Mouse (Mus musculus) left cerebral cortex, adult 11 months (tissue): ENCODE data around the gene Arr3.

Experiments
- DNase-seq: peaks from one replicate; pipeline ENCODE4 v3.0.0; 2022; ENCODE audit warnings: low spot score

The Arr3 gene

DNA sequence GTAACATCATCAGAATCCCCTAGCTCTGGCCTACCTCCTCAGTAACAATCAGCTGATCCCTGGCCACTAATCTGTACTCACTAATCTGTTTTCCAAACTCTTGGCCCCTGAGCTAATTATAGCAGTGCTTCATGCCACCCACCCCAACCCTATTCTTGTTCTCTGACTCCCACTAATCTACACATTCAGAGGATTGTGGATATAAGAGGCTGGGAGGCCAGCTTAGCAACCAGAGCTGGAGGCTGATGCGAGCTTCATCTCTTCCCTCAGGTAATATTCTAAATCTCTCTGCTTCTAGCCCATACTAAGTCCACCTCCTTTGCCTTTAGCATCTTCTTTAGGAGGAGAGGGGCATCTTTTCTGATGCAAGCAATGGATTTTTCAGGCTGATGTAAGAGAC is at the start of gene Arr3:
Gene Arr3, plus strand, starts transcription at position 184 of the 400 bp plus-strand sequence.
- DNase-seq = no peak

DNA sequence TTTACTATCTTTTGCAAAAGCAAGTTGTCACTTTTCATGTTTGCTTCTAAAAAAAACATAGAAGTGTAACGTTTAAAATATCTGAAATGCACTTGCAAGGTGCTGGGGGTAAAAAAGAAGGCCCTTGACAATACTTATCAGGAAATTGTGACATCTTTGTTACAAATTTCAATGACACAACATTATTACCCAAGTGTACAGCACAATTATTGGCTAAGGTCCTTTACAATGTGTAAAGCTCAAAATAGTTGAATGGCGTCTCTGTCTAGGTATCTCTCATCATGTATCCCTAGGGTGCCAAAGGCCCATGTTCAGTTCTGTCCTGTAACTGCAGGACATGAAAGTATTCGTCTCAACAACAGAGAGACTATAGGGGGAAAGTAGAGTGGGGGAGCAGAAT is 49.3 kb upstream of the Arr3 start:
- no peak for DNase-seq

DNA sequence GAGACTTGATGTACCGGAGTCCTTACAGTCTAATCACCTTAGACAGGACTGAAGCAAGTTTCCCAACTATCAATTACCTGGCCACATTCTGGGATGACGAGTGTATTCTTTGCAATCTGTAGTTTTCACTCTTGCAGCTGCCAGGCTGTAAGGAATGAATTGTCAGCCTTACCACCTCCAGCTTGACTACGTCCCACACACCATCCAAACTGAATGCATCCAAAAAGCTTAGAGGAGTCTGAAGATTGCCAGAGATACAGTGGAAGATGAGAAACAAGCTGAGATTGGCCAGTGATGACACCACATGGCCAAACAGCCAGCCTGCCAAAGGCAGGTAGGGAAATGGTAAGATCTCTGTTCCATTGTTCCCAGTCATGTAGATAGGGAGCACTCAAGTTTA is 39.6 kb upstream of the Arr3 start:
- no peak for DNase-seq

DNA sequence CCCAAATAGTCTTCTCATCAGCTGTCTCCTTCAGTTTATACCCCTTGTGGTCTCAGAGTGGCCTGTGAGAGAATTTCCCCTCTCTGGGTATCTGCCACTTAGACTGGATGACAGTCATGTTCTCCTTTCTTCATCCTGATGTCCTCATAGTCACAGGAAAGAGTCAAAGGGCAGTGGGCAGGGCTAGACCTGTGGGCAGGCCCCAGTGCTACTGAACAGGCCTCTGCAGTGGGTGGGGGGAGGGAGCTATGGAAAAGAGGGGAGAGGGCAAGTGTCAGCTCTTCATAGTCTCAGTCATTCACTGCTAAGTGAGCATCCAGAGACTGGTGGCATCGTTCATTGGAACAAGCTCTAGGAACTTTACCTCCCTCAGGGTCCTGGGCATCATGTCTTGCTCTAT is 33.3 kb upstream of the Arr3 start, which contains the start of gene Awat1:
Gene Awat1, plus strand, starts transcription at position 301 of the 400 bp plus-strand sequence.
- DNase-seq = no peak

DNA sequence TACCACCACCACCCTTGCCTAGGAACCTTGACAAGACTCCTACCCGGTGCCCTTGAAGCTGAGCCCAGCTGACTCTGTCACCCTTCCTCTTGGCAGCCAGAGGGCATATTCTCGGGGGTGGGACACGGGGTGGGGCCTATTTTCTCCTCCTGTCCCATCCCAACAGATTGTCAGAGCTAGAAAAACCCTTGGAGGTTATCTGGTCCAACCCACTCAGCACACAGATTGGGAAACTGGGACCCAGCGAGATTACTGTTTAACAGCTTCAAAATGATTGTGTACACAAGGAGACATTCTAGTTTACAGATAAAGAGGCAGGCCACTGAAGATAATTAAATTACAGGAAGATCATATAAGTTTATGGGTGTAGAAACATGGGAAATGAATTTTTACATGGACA is 10.5 kb upstream of the Arr3 start, which contains the start of gene P2ry4:
Gene P2ry4, minus strand, starts transcription at position 79 of the 400 bp plus-strand sequence.
- no peak for DNase-seq

DNA sequence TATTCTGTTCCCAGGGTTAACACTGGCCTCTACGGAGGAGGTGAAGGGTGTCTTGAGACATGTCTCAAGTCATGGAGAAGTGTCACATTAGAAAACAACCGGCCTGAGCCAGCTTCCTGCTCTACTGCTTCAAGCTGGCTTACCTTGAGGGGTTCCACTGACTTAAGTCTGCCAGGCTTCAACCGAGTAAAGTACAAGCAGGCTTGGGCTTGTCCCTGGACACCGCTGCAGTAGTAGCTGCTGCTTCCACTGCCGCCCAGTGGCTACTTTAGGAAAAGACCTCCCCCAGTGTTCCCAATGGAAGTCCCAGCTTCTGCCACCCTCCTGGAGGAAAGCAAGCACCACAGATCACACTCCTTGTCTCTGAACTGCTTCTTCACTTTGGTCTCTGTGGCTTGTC is 7.9 kb upstream of the Arr3 start:
- DNase-seq = peak; percentile 29

DNA sequence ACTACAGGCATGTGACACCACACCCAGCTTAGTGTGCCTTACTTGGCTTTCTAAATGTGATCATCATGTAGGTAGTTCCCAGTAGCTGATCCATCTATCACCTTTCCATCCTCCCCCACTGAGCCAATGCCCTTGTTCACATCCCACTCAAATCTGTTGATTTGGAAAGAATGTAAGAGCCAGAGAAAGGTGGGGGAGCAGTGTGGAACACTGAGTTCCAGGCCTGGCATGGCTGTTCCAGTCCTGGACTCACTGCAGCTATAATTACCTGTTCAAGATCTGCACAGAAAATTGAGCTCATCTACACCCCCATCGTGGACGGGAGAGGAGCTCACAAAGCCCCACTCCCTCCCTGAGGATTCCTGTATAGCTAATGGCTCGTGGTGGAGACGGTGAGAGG is 5.5 kb upstream of the Arr3 start:
- peak; percentile 38 for DNase-seq

DNA sequence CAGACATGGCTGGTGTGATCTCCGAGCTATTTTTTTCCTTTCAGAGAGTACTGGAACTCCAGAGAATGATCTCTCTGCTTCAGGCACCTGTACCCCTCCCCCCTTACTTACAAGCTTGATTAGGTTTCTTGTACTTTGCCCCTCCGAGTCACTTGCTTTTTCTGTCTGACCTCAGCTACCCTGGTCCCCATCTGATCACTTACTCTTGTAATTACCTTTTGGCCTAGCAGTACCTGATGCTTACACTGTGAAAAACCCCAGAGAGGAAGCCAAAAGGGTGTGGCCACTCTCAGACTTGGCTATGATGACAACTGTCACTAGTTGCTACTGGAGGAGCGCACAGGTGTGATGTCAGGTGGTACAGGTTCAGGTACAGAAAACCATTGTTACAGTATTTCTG is 13.2 kb downstream of the Arr3 start:
- DNase-seq = no peak

DNA sequence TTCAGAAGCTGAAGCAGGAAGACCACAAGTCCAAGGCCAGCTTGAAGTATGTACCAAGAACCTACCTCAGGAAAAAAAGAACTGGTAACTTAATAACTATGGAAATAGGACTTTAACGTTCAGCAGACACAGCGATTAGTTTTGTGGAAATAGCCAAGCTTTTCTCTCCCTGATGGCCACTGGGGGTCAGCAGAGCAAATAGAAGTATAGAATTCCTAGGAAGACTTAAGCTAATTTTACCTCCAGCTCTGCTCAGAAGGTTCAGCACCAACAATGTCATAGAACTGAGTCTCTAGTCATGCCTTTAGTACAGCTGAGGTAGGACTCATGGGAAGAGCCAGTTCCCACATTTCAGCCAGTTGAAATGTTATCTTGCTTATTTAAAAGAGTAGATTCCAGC is 16.1 kb downstream of the Arr3 start:
- DNase-seq = no peak

DNA sequence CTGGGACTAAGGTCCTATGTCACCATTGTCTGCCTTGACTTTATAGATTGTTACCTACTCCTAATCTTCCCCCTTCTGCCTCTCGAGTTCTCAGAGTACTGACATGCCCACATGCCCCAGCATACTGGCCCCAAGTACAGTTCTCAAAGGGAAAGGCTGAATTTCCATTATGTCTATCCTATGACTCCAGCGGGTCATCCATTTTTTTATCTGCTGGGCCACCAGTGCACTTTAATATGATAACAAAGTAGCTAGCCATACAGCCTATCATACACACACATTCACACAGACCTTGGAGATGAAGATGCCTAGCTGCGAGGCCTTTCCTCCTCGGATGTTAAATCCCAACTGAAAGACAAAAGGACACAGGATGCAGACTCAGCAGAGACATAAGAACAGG is 18.9 kb downstream of the Arr3 start:
- DNase-seq = no peak

DNA sequence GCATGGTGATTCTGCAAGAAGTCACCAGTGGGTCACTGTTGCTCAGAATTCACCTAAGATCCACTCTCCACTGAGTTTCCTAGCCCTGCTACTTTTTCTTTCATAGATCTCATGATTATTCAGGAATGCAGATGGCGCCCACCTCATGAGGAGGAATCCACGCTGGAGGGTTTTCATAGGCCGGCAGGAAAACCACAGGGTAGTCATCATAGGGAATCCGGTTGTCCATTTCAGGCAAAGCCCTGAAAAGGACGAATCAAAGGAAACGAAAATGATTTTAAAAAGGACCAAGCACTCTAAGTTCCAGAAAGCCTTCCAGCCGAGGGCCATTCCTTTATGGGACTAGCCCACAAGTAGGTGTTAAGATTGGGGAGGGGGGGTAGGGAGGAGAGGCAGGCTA is 19.8 kb downstream of the Arr3 start:
- no peak for DNase-seq

DNA sequence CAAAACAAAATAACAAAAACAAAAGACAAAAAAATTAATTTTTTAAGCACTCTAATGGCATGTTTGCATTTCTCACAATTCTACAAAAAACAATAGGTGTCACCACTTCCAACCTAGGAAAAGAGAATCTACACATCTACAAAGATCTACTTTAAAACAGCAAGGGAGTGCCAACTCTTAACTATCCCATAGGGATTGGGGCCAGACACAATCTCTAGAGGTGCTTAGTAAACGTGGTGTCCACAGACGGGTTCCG is 20.2 kb downstream of the Arr3 start, which contains the start of gene Kif4:
Gene Kif4, plus strand, starts transcription at position 192 of the 256 bp plus-strand sequence.
- DNase-seq = no peak

DNA sequence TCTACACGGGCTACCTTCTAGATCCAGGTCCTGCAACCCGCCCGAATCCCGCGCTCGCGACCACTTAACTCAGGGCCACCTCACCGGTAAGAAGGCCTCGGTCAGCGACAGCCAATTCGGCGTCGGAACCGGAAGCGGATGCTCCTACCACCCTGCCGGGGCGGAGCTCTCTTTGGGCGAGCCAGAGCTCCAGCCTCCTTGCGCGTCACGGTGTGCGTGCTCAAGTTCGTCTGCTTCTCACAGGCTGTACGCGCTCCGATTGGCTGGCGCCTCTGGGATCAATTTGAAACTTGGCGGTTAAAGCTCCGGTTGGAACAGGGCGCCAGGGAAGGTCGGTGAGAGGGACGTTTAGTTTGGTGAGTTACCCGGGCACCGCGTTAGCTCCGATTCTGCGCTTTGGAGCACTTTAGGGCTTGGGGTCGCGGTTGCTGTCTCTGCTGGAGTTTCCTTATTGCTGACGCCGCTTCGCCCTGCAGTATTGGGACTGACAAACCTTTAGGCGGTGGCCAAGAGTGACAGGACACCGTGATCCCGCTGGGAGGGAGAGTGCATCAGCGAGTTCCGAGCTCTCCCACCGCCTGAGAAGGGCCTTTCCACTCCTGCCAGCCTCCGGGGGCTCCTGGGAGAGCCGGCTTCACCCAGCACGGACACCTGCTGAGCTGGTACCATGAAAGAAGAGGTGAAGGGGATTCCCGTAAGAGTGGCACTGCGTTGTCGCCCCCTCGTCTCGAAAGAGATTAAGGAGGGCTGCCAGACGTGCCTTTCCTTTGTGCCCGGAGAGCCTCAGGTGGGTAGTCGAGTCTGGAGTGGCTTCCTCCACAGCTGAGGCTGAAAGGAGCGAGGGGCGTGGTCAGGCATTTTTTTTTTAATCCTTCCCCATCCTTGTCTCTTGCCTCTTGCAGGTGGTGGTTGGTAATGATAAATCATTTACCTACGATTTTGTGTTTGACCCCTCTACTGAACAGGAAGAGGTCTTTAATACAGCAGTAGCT is 20.8 kb downstream of the Arr3 start, which contains the start of gene Pdzd11:
Gene Pdzd11, minus strand, starts transcription at position 767 of the 992 bp plus-strand sequence.
- DNase-seq = peak; percentile 83

DNA sequence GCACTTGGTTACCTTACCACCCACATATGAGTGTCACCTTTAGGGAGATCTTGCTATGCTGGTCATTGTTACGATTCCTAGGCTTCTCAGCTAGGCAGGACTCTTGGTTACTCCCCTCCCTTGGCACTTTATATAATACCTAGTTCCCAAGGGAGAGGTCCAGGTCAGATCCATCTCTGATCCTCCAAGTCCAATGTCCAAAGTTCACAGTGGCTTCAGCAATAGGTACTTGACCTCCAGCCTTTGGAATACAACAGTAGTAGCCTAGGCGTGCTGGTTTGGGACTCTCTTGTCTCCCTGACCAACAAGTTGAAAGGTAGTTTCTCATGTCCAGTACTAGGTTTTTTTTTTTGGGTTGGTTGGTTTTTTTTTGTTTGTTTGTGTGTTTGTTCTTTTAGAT is 23.8 kb downstream of the Arr3 start:
- DNase-seq = no peak

DNA sequence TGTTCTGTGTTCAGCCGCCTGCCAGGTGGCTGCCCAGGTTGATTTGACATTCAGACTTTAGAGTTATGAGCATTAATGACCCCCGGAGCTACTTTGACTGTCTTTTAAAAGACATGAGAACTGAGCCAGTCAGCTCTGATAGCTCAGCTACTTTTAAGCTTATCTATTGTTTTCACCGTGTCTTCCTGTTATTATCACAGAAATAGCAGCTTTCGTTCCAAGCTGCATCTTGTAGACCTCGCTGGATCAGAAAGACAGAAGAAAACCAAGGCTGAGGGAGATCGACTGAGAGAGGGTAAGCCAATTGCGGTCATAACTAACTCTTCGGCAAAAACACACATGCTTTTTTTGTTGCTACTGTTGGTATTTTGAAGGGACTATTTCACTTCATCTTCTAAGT is 33.2 kb downstream of the Arr3 start:
- DNase-seq = no peak

DNA sequence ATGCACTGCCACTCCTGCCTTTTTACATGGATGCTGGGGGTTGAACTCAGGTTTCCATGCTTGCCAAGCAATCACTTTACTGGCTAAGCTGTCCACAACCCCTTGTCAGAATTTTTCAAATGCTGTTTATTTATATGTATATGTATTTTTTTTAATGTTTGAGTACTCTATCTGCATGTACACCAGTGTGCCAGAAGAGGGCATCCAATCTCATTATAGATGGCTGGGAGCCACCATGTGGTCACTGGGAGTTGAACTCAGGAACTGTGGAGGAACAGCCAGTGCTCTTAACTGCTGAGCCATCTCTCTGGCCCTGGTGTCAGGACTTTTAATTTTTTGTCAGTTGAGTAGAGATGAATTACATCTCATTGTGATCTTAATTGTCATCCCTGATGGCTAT is 47.6 kb downstream of the Arr3 start:
- DNase-seq = no peak

DNA sequence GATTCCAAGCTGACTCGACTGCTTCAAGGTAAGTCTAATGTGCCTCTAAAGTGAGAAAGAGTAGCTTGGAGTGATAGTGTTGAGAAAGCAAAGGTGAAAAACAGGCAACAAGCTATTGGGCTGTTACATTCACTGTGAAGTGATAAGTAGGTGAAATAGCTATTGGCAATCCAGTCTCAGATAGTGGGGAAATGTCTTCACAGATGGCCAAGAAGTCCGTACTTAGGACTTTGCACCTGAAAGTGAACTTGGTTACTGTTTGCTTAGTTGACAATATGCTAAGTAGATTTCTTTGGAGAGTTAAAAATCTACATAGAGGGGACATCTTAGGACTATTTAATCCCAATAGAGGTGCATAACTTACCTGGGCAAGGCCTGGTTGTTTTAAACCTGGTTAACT is 59.5 kb downstream of the Arr3 start:
- no peak for DNase-seq
